Mouse (Mus musculus) adrenal gland, adult 10 weeks (tissue): ENCODE measurements around the gene Mks1. TPM values are rescaled to one million over a fixed set of nuclear protein-coding genes. Genes with fewer than 3 reads are reported as not detected.

Experiments
- polyA plus RNA-seq: library from polyadenylated mRNA; stranded (reverse); fragments of 350-450 nt; fragmentation: Illumina TruSeq; extraction: RNeasy Lipid Tissue Mini Kit (QIAGEN cat#74804); gene quantifications from one replicate; pipeline ENCODE4 v1.2.3, GENCODE M21; 2014; ENCODE audit warnings: low read depth, low replicate concordance

Mks1 gene
- polyA plus RNA-seq = 3.0 TPM

GRCm38 (mm10) chr11:87852690-87853596 is at the start of gene Mks1:
Mks1 (plus strand) TSS chr11:87853215.

DNA sequence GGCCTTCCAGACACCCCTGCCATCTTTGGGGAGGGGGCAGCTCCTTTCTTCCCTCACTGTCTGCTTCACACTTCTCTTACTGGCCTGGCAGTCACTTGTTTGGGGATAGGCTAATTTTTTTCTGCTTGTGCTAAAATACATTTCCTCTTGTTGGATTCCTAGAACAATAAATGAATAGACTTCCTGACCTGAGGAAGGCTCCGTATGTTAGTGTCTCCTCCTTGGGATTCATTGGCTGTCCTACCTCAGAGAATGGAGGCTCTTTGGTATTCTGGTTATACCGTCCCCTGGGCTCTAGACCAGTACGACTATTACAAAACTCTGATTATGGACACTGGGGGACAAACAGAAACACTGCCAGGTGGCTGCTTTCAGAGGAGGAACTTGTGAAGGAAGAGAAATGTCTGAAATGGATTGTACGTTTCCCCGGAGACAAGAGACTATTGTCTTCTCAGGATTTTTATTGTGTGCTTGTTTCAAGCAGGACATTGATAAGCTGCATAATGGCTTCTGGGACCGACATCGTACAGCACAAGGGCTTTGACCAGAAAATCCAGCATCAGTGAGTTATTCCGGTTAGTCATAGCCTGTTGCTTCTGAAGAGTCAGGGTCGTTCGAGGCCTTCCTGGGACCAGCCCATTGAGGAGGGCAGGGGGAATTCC is 24.6 kb upstream of the Mks1 start, which contains the start of gene Lpo:
Gene Lpo, minus strand, starts transcription at position 51 of the 662 bp plus-strand sequence.

DNA sequence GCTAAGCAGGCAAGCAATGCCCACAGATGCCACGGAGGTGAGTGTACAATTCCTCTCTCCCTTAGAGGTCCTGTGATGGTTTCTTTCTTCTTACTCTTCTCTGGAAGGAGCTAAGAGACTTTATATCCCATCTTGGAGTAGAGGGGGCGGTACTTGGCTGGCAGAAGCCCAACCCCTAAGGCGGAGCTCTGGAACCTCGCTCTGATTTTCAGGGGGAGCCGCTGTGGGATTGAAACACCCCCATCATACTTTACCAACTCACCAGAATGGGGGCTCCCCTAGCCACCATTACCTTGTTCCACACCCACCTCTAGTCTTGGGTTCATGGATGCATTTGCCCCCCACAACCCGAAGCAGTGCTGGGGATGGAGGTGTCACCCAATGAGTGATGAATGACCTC is 22.4 kb downstream of the Mks1 start, which contains the start of gene Epx:
Gene Epx, minus strand, starts transcription at position 101 of the 400 bp plus-strand sequence.

GRCm38 (mm10) chr11:87892168-87892567 is 39.2 kb downstream of the Mks1 start, which contains the start of gene Olfr462:
Olfr462 (minus strand) TSS chr11:87892268.

GRCm38 (mm10) chr11:87897287-87897686 is 44.3 kb downstream of the Mks1 start, which contains the start of gene Olfr463:
Olfr463 (minus strand) TSS chr11:87897387.

Other genes starting within 250 kb of the Mks1 start
- not detected for gene Hsf5, start 236.1 kb upstream of the Mks1 start, polyA plus RNA-seq
- gene Rnf43, start 190.5 kb upstream of the Mks1 start, polyA plus RNA-seq = 2.2 TPM
- gene Supt4a, start 115.7 kb upstream of the Mks1 start, polyA plus RNA-seq = 22.3 TPM
- gene Tspoap1, start 92.7 kb upstream of the Mks1 start, polyA plus RNA-seq = not detected
- not detected for gene Mpo, start 59.6 kb upstream of the Mks1 start, polyA plus RNA-seq
- not detected for gene Lpo, start 24.9 kb upstream of the Mks1 start, polyA plus RNA-seq
- not detected for gene Epx, start 22.3 kb downstream of the Mks1 start, polyA plus RNA-seq
- not detected for gene Olfr462, start 39.1 kb downstream of the Mks1 start, polyA plus RNA-seq
- not detected for gene Olfr463, start 44.2 kb downstream of the Mks1 start, polyA plus RNA-seq
- gene Olfr464, start 67.8 kb downstream of the Mks1 start, polyA plus RNA-seq = not detected
- 224 TPM for gene Dynll2, start 134.3 kb downstream of the Mks1 start, polyA plus RNA-seq
- gene Srsf1, start 194.2 kb downstream of the Mks1 start, polyA plus RNA-seq = 696 TPM
- gene Vezf1, start 215.1 kb downstream of the Mks1 start, polyA plus RNA-seq = 121 TPM
- gene Cuedc1, start 244.8 kb downstream of the Mks1 start, polyA plus RNA-seq = 4.8 TPM